Comparison of ENCODE assay signal across 8 mouse cellular contexts in the genomic region with DNA sequence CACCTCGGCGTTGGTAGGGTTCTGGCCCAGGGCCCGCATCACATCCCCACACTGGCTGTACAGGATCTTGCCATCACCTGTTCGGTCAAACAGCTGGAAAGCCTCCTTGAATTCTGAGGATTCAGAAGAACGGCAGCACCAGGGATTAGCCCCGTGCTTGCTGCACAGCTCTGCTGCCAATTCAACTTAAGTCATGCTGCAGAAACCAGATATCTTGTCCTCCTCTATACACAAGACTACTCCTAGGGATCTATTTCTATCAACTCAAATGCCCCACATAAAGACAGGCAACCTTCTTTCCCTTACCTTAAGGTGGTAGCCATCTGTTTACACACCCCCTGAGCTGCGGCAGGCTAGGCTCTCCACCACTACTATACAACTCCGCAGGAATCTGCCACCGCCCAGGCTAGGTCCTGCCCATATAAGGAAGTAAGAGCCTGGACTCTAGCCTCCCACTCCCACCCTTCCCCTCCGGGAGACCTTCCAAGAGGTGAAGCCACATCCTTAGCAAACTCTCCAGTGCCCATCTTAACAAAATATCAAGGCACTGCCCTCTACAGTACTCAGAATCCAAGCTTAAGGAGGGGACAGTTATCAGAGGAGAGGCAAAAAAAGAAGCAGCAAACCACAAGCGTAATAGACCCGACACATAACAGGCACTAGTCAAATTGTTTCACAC. TPM values are rescaled to one million over a fixed set of nuclear protein-coding genes. Genes with fewer than 3 reads are reported as not detected.
DNase-seq lines count a peak whose midpoint lies in the region; ATAC-seq and TF ChIP-seq lines count a peak whose summit lies in the region.

No protein-coding gene starts in this region.

- peak overlapping the region; percentile 78 for H3K9ac ChIP-seq in forebrain, embryonic 16.5 days (replicated peaks; ENCODE audit: low read depth, low read length)
- H3K9ac ChIP-seq in hindbrain, embryonic 13.5 days: peak overlapping the region; percentile 91

- peak; percentile 7; the same call in 1 of the 2 replicates for ATAC-seq in forebrain, embryonic 16.5 days
- peak; percentile 21 for ATAC-seq in hindbrain, embryonic 13.5 days (ENCODE audit: low FRiP score)

- H3K27me3 ChIP-seq in cerebellum, adult 2 months (ENCODE audit: control insufficient read depth, insufficient read depth, low read length): no peaks in the 10 kb centered on the region
- no peaks in the 10 kb centered on the region for H3K27me3 ChIP-seq in forebrain, embryonic 16.5 days (replicated peaks; ENCODE audit: control insufficient read depth, insufficient read depth, low read length)
- no peaks in the 10 kb centered on the region for H3K27me3 ChIP-seq in hindbrain, embryonic 13.5 days
- H3K27me3 ChIP-seq in limb, embryonic 10.5 days (ENCODE audit: low read depth, poor library complexity, severe bottlenecking): peaks cover 7% of the 10 kb centered on the region
- peaks cover 14% of the 10 kb centered on the region for H3K27me3 ChIP-seq in midbrain, embryonic 10.5 days (ENCODE audit: low read depth, poor library complexity, severe bottlenecking)

- TF ChIP-seq POLR2A in cerebellum, adult 2 months (IDR thresholded peaks at IDR 0.05; ENCODE audit: borderline replicate concordance, insufficient read depth, low read length): no peak

- peak; percentile 70 for DNase-seq in ovary, adult 18-20 months (ENCODE audit: low spot score)
- no peak for DNase-seq in ovary, postnatal 10 days (ENCODE audit: low spot score)
- peak; percentile 61 to 63 for DNase-seq in cerebellum, adult 2 months
- peak; percentile 66 for DNase-seq in limb, embryonic 10.5 days (ENCODE audit: low spot score)
- peak; percentile 50 for DNase-seq in midbrain, embryonic 10.5 days (ENCODE audit: low spot score)
- peak; percentile 45 to 77 for DNase-seq in spleen, postnatal 4 days (ENCODE audit: low spot score in 2 of 2)

- H3K4me2 ChIP-seq in forebrain, embryonic 16.5 days (ENCODE audit: low read length): peak overlapping the region; percentile 91
- H3K4me2 ChIP-seq in hindbrain, embryonic 13.5 days: peak overlapping the region; percentile 79

- H3K36me3 ChIP-seq in forebrain, embryonic 16.5 days (ENCODE audit: control insufficient read depth, insufficient read depth): peaks cover 20% of the 10 kb centered on the region
- H3K36me3 ChIP-seq in hindbrain, embryonic 13.5 days: peaks cover 42% of the 10 kb centered on the region
- H3K36me3 ChIP-seq in limb, embryonic 10.5 days: peaks cover 47% of the 10 kb centered on the region
- peaks cover 43% of the 10 kb centered on the region for H3K36me3 ChIP-seq in midbrain, embryonic 10.5 days

- peak overlapping the region; percentile 98 for H3K4me3 ChIP-seq in cerebellum, adult 2 months (replicated peaks; ENCODE audit: insufficient read depth, low read depth, low read length)
- H3K4me3 ChIP-seq in forebrain, embryonic 16.5 days (replicated peaks; ENCODE audit: low read length): peak overlapping the region; percentile 84
- peak overlapping the region; percentile 86 for H3K4me3 ChIP-seq in hindbrain, embryonic 13.5 days
- H3K4me3 ChIP-seq in limb, embryonic 10.5 days: peak overlapping the region; percentile 65
- peak overlapping the region; percentile 86 for H3K4me3 ChIP-seq in midbrain, embryonic 10.5 days

- TF ChIP-seq CTCF in cerebellum, adult 2 months (IDR thresholded peaks at IDR 0.05; ENCODE audit: borderline replicate concordance, insufficient read depth, low read depth, low read length): no peak

- whole genome bisulfite sequencing in cerebellum, adult 2 months: 6% methylated on average over 12 of the region's 12 CpGs
- 25% methylated on average over 12 of the region's 12 CpGs for WGBS in forebrain, embryonic 16.5 days
- 33% methylated on average over 12 of the region's 12 CpGs for WGBS in hindbrain, embryonic 13.5 days
- 34% methylated on average over 12 of the region's 12 CpGs for WGBS in limb, embryonic 10.5 days
- WGBS in midbrain, embryonic 10.5 days: 32% methylated on average over 12 of the region's 12 CpGs

- H3K4me1 ChIP-seq in cerebellum, adult 2 months (ENCODE audit: control insufficient read depth, insufficient read depth, low read length): peaks cover 31% of the 10 kb centered on the region
- peaks cover 34% of the 10 kb centered on the region for H3K4me1 ChIP-seq in forebrain, embryonic 16.5 days (replicated peaks; ENCODE audit: control insufficient read depth, insufficient read depth, low read length)
- H3K4me1 ChIP-seq in hindbrain, embryonic 13.5 days (replicated peaks): peaks cover 51% of the 10 kb centered on the region
- H3K4me1 ChIP-seq in limb, embryonic 10.5 days: peaks cover 41% of the 10 kb centered on the region
- peaks cover 52% of the 10 kb centered on the region for H3K4me1 ChIP-seq in midbrain, embryonic 10.5 days

- no peaks in the 10 kb centered on the region for H3K9me3 ChIP-seq in forebrain, embryonic 16.5 days (ENCODE audit: control insufficient read depth, low read length)
- no peaks in the 10 kb centered on the region for H3K9me3 ChIP-seq in hindbrain, embryonic 13.5 days
- no peaks in the 10 kb centered on the region for H3K9me3 ChIP-seq in limb, embryonic 10.5 days (replicated peaks)
- H3K9me3 ChIP-seq in midbrain, embryonic 10.5 days (replicated peaks): no peaks in the 10 kb centered on the region

- H3K27ac ChIP-seq in cerebellum, adult 2 months (ENCODE audit: insufficient read depth, low read length): peak overlapping the region; percentile 83
- H3K27ac ChIP-seq in forebrain, embryonic 16.5 days (ENCODE audit: low read length): peak overlapping the region; percentile 96
- peak overlapping the region; percentile 86 for H3K27ac ChIP-seq in hindbrain, embryonic 13.5 days
- H3K27ac ChIP-seq in limb, embryonic 10.5 days: peak overlapping the region; percentile 90
- H3K27ac ChIP-seq in midbrain, embryonic 10.5 days (replicated peaks): peak overlapping the region; percentile 93

RNA-seq across cellular contexts. Expression of gene Myl6, which starts 1.2 kb away (rescaled TPM):
- polyA plus RNA-seq in cerebellum, adult 2 months (2012; rRNA removed): 1,381 and 1,434 TPM in 2 replicates
- polyA plus RNA-seq in forebrain, embryonic 16.5 days (2015; fragmentation: Nextera tagmentation; extraction: Ambion mirVana): 599 and 678 TPM in 2 replicates
- 933 and 943 TPM in 2 replicates for polyA plus RNA-seq in hindbrain, embryonic 13.5 days (2015; fragmentation: Nextera tagmentation; extraction: Ambion mirVana)
- polyA plus RNA-seq in limb, embryonic 10.5 days (2016; fragmentation: Nextera tagmentation; extraction: Ambion mirVana): 685 and 729 TPM in 2 replicates
- polyA plus RNA-seq in midbrain, embryonic 10.5 days (2016; fragmentation: Nextera tagmentation; extraction: Ambion mirVana): 833 and 890 TPM in 2 replicates

RNA-seq across cellular contexts. Expression of gene Myl6b, which starts 5.7 kb away (rescaled TPM):
- 28.9 and 36.1 TPM in 2 replicates for polyA plus RNA-seq in cerebellum, adult 2 months (2012; rRNA removed)
- 5.4 and 5.9 TPM in 2 replicates for polyA plus RNA-seq in forebrain, embryonic 16.5 days (2015; fragmentation: Nextera tagmentation; extraction: Ambion mirVana)
- 4.1 and 4.2 TPM in 2 replicates for polyA plus RNA-seq in hindbrain, embryonic 13.5 days (2015; fragmentation: Nextera tagmentation; extraction: Ambion mirVana)
- polyA plus RNA-seq in limb, embryonic 10.5 days (2016; fragmentation: Nextera tagmentation; extraction: Ambion mirVana): 1.6 and 3.3 TPM in 2 replicates
- 1.8 and 2.9 TPM in 2 replicates for polyA plus RNA-seq in midbrain, embryonic 10.5 days (2016; fragmentation: Nextera tagmentation; extraction: Ambion mirVana)

RNA-seq across cellular contexts. Expression of gene Esyt1, which starts 32.9 kb away (rescaled TPM):
- 36.3 and 37.3 TPM in 2 replicates for polyA plus RNA-seq in cerebellum, adult 2 months (2012; rRNA removed)
- polyA plus RNA-seq in forebrain, embryonic 16.5 days (2015; fragmentation: Nextera tagmentation; extraction: Ambion mirVana): 9.0 and 9.6 TPM in 2 replicates
- 16.4 and 17.6 TPM in 2 replicates for polyA plus RNA-seq in hindbrain, embryonic 13.5 days (2015; fragmentation: Nextera tagmentation; extraction: Ambion mirVana)
- 7.0 and 8.4 TPM in 2 replicates for polyA plus RNA-seq in limb, embryonic 10.5 days (2016; fragmentation: Nextera tagmentation; extraction: Ambion mirVana)
- polyA plus RNA-seq in midbrain, embryonic 10.5 days (2016; fragmentation: Nextera tagmentation; extraction: Ambion mirVana): 17.2 and 23.6 TPM in 2 replicates

RNA-seq across cellular contexts. Expression of gene Smarcc2, which starts 33.7 kb away (rescaled TPM):
- polyA plus RNA-seq in cerebellum, adult 2 months (2012; rRNA removed): 239 and 260 TPM in 2 replicates
- 215 and 217 TPM in 2 replicates for polyA plus RNA-seq in forebrain, embryonic 16.5 days (2015; fragmentation: Nextera tagmentation; extraction: Ambion mirVana)
- polyA plus RNA-seq in hindbrain, embryonic 13.5 days (2015; fragmentation: Nextera tagmentation; extraction: Ambion mirVana): 195 and 196 TPM in 2 replicates
- 64.2 and 91.3 TPM in 2 replicates for polyA plus RNA-seq in limb, embryonic 10.5 days (2016; fragmentation: Nextera tagmentation; extraction: Ambion mirVana)
- polyA plus RNA-seq in midbrain, embryonic 10.5 days (2016; fragmentation: Nextera tagmentation; extraction: Ambion mirVana): 75.2 and 110 TPM in 2 replicates

RNA-seq across cellular contexts. Expression of gene Zc3h10, which starts 54.8 kb away (rescaled TPM):
- 15.4 and 18.7 TPM in 2 replicates for polyA plus RNA-seq in cerebellum, adult 2 months (2012; rRNA removed)
- 20.9 and 21.7 TPM in 2 replicates for polyA plus RNA-seq in forebrain, embryonic 16.5 days (2015; fragmentation: Nextera tagmentation; extraction: Ambion mirVana)
- polyA plus RNA-seq in hindbrain, embryonic 13.5 days (2015; fragmentation: Nextera tagmentation; extraction: Ambion mirVana): 19.7 and 20.9 TPM in 2 replicates
- polyA plus RNA-seq in limb, embryonic 10.5 days (2016; fragmentation: Nextera tagmentation; extraction: Ambion mirVana): 14.5 and 15.4 TPM in 2 replicates
- 15.4 and 19.5 TPM in 2 replicates for polyA plus RNA-seq in midbrain, embryonic 10.5 days (2016; fragmentation: Nextera tagmentation; extraction: Ambion mirVana)
